Mouse (Mus musculus): ENCODE data around the gene Crybg1. TPM values are rescaled to one million over a fixed set of nuclear protein-coding genes. Genes with fewer than 3 reads are reported as not detected.

The Crybg1 gene
- polyA plus RNA-seq, 1 experiment from 2014 or later = 0.43 TPM

- ATAC-seq (ENCODE audit: insufficient number of reproducible peaks, low FRiP score, low TSS enrichment, low read depth) (no peak), DNase-seq (ENCODE audit: low spot score) (no peak)
- no peak overlapping the region for H3K27ac ChIP-seq (replicated peaks; ENCODE audit: low read depth, low read length)
- H3K36me3 ChIP-seq (ENCODE audit: control insufficient read depth, insufficient read depth, low read length) = no peaks in the 10 kb centered on the region
- H3K27me3 ChIP-seq (ENCODE audit: control insufficient read depth, insufficient read depth, low read length) = peaks cover 28% of the 10 kb centered on the region
- H3K4me3 ChIP-seq (ENCODE audit: low read depth, low read length) = no peak overlapping the region
- no peak overlapping the region for H3K4me2 ChIP-seq (ENCODE audit: low read depth, severe bottlenecking)
- no peaks in the 10 kb centered on the region for H3K9me3 ChIP-seq (ENCODE audit: control insufficient read depth, low read length)
- H3K4me1 ChIP-seq (ENCODE audit: control insufficient read depth, insufficient read depth, low read length) = peaks cover 3% of the 10 kb centered on the region; the same call in 1 of the 2 replicates
- no peak overlapping the region for H3K9ac ChIP-seq (ENCODE audit: low read length)
These were observed 139.8 kb downstream of the Crybg1 start for GRCm38 (mm10) chr10:44008808-44009207.

- no peak overlapping the region for H3K9ac ChIP-seq (ENCODE audit: low read length)
- H3K4me1 ChIP-seq (ENCODE audit: control insufficient read depth, insufficient read depth, low read length) = peaks cover 3% of the 10 kb centered on the region; the same call in 1 of the 2 replicates
- H3K27me3 ChIP-seq (ENCODE audit: control insufficient read depth, insufficient read depth, low read length) = peaks cover 41% of the 10 kb centered on the region
- DNase-seq (ENCODE audit: low spot score) (no peak), ATAC-seq (ENCODE audit: insufficient number of reproducible peaks, low FRiP score, low TSS enrichment, low read depth) (no peak)
- 88% methylated on average over 4 of the region's 4 CpGs for WGBS
- H3K36me3 ChIP-seq (ENCODE audit: control insufficient read depth, insufficient read depth, low read length) = no peaks in the 10 kb centered on the region
- H3K4me2 ChIP-seq (ENCODE audit: low read depth, severe bottlenecking) = no peak overlapping the region
- H3K4me3 ChIP-seq (ENCODE audit: low read depth, low read length) = no peak overlapping the region
- no peaks in the 10 kb centered on the region for H3K9me3 ChIP-seq (ENCODE audit: control insufficient read depth, low read length)
- no peak overlapping the region for H3K27ac ChIP-seq (replicated peaks; ENCODE audit: low read depth, low read length)
These were observed 141.8 kb downstream of the Crybg1 start for GRCm38 (mm10) chr10:44006815-44007214.

GRCm38 (mm10) chr10:44005677-44006641 is 142.7 kb downstream of the Crybg1 start:
- 1% methylated on average over 40 of the region's 40 CpGs for WGBS
- H3K9me3 ChIP-seq (ENCODE audit: control insufficient read depth, low read length) = no peaks in the 10 kb centered on the region
- peak; percentile 69 for DNase-seq (ENCODE audit: low spot score)
- peak; percentile 24; the same call in 1 of the 2 replicates for ATAC-seq (ENCODE audit: insufficient number of reproducible peaks, low FRiP score, low TSS enrichment, low read depth)
- no peak overlapping the region for H3K27ac ChIP-seq (replicated peaks; ENCODE audit: low read depth, low read length)
- peaks cover 41% of the 10 kb centered on the region for H3K27me3 ChIP-seq (ENCODE audit: control insufficient read depth, insufficient read depth, low read length)
- H3K4me3 ChIP-seq (ENCODE audit: low read depth, low read length) = peak overlapping the region; percentile 34
- H3K9ac ChIP-seq (ENCODE audit: low read length) = peak overlapping the region; percentile 5; the same call in 1 of the 2 replicates
- H3K4me1 ChIP-seq (ENCODE audit: control insufficient read depth, insufficient read depth, low read length) = peaks cover 3% of the 10 kb centered on the region; the same call in 1 of the 2 replicates
- no peaks in the 10 kb centered on the region for H3K36me3 ChIP-seq (ENCODE audit: control insufficient read depth, insufficient read depth, low read length)
- H3K4me2 ChIP-seq (ENCODE audit: low read depth, severe bottlenecking) = peak overlapping the region; percentile 83

- WGBS = under 1% methylated on average over 33 of the region's 33 CpGs
- ATAC-seq (ENCODE audit: insufficient number of reproducible peaks, low FRiP score, low TSS enrichment, low read depth) (no peak), DNase-seq (ENCODE audit: low spot score) (peak; percentile 63)
- H3K27ac ChIP-seq (replicated peaks; ENCODE audit: low read depth, low read length) = no peak overlapping the region
- peak overlapping the region; percentile 36 for H3K4me2 ChIP-seq (ENCODE audit: low read depth, severe bottlenecking)
- no peak overlapping the region for H3K9ac ChIP-seq (ENCODE audit: low read length)
- peaks cover 41% of the 10 kb centered on the region for H3K27me3 ChIP-seq (ENCODE audit: control insufficient read depth, insufficient read depth, low read length)
- H3K4me3 ChIP-seq (ENCODE audit: low read depth, low read length) = peak overlapping the region; percentile 31
- no peaks in the 10 kb centered on the region for H3K9me3 ChIP-seq (ENCODE audit: control insufficient read depth, low read length)
- no peaks in the 10 kb centered on the region for H3K36me3 ChIP-seq (ENCODE audit: control insufficient read depth, insufficient read depth, low read length)
- peaks cover 3% of the 10 kb centered on the region; the same call in 1 of the 2 replicates for H3K4me1 ChIP-seq (ENCODE audit: control insufficient read depth, insufficient read depth, low read length)
These were observed 144.4 kb downstream of the Crybg1 start for GRCm38 (mm10) chr10:44004221-44004751.

- Histone ChIP-seq H3K9me3 (ENCODE audit: control insufficient read depth, low read length) (no peaks in the 10 kb centered on the region), H3K4me2 (ENCODE audit: low read depth, severe bottlenecking) (peak overlapping the region; percentile 36), H3K4me3 (ENCODE audit: low read depth, low read length) (peak overlapping the region; percentile 31), H3K27ac (replicated peaks; ENCODE audit: low read depth, low read length) (no peak overlapping the region), H3K9ac (ENCODE audit: low read length) (no peak overlapping the region; the same call in 1 of the 2 replicates), H3K36me3 (ENCODE audit: control insufficient read depth, insufficient read depth, low read length) (no peaks in the 10 kb centered on the region), H3K4me1 (ENCODE audit: control insufficient read depth, insufficient read depth, low read length) (peaks cover 3% of the 10 kb centered on the region; the same call in 1 of the 2 replicates), H3K27me3 (ENCODE audit: control insufficient read depth, insufficient read depth, low read length) (peaks cover 41% of the 10 kb centered on the region)
- under 1% methylated on average over 68 of the region's 68 CpGs for WGBS
- ATAC-seq (ENCODE audit: insufficient number of reproducible peaks, low FRiP score, low TSS enrichment, low read depth) (no peak), DNase-seq (ENCODE audit: low spot score) (peak; percentile 65)
These were observed 145.0 kb downstream of the Crybg1 start for GRCm38 (mm10) chr10:44003551-44004151.

GRCm38 (mm10) chr10:44002995-44003524 is 145.6 kb downstream of the Crybg1 start:
- no peak overlapping the region for H3K27ac ChIP-seq (replicated peaks; ENCODE audit: low read depth, low read length)

GRCm38 (mm10) chr10:44002004-44002940 is 146.4 kb downstream of the Crybg1 start:
- H3K4me3 ChIP-seq (ENCODE audit: low read depth, low read length) = no peak overlapping the region

More at GRCm38 (mm10) chr10:44002995-44003524, 145.6 kb downstream of the Crybg1 start:
- Histone ChIP-seq H3K4me3 (ENCODE audit: low read depth, low read length) (peak overlapping the region; percentile 31), H3K36me3 (ENCODE audit: control insufficient read depth, insufficient read depth, low read length) (no peaks in the 10 kb centered on the region), H3K4me2 (ENCODE audit: low read depth, severe bottlenecking) (peak overlapping the region; percentile 36), H3K9ac (ENCODE audit: low read length) (no peak overlapping the region), H3K9me3 (ENCODE audit: control insufficient read depth, low read length) (no peaks in the 10 kb centered on the region), H3K27me3 (ENCODE audit: control insufficient read depth, insufficient read depth, low read length) (peaks cover 41% of the 10 kb centered on the region), H3K4me1 (ENCODE audit: control insufficient read depth, insufficient read depth, low read length) (peaks cover 3% of the 10 kb centered on the region; the same call in 1 of the 2 replicates)
- ATAC-seq (ENCODE audit: insufficient number of reproducible peaks, low FRiP score, low TSS enrichment, low read depth) (no peak), DNase-seq (ENCODE audit: low spot score) (no peak)
- WGBS = 2% methylated on average over 11 of the region's 11 CpGs

More at GRCm38 (mm10) chr10:44002004-44002940, 146.4 kb downstream of the Crybg1 start:
- ATAC-seq (ENCODE audit: insufficient number of reproducible peaks, low FRiP score, low TSS enrichment, low read depth) = no peak
- no peaks in the 10 kb centered on the region for H3K9me3 ChIP-seq (ENCODE audit: control insufficient read depth, low read length)
- H3K27ac ChIP-seq (replicated peaks; ENCODE audit: low read depth, low read length) = no peak overlapping the region
- H3K27me3 ChIP-seq (ENCODE audit: control insufficient read depth, insufficient read depth, low read length) = peaks cover 41% of the 10 kb centered on the region
- DNase-seq (ENCODE audit: low spot score) = peak; percentile 54
- H3K9ac ChIP-seq (ENCODE audit: low read length) = no peak overlapping the region
- WGBS = 13% methylated on average over 14 of the region's 14 CpGs
- H3K4me2 ChIP-seq (ENCODE audit: low read depth, severe bottlenecking) = no peak overlapping the region
- peaks cover 3% of the 10 kb centered on the region; the same call in 1 of the 2 replicates for H3K4me1 ChIP-seq (ENCODE audit: control insufficient read depth, insufficient read depth, low read length)
- H3K36me3 ChIP-seq (ENCODE audit: control insufficient read depth, insufficient read depth, low read length) = no peaks in the 10 kb centered on the region

All from limb, embryonic 11.5 days (tissue).